11 mouse cellular contexts compared by ENCODE assay signal in the genomic region with DNA sequence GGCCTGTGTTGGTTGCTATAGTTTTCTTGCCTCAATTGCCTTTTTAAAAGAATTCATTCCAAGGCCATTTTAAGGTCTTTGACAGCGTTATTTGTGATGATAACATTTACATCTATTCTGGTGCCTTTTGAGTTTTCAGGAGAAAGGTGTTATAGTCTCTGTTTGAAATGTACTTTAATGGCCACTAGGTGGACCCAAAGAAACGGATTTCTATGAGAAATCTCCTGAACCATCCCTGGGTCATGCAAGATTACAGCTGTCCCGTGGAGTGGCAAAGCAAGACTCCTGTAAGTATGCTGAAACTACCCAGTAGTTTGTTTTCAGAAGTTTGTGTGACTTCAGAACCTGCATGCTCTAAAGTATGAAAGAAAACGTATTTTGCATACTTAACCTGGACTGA. TPM values are rescaled to one million over a fixed set of nuclear protein-coding genes. Genes with fewer than 3 reads are reported as not detected.
DNase-seq lines count a peak whose midpoint lies in the region; ATAC-seq and TF ChIP-seq lines count a peak whose summit lies in the region.
"Had no signal": no experiment of that assay in that cellular context is flagged by ENCODE, and none has a peak within 500 bp of the region (broad histone marks: within the 10 kb centered on the region; RNA-seq: fewer than 3 reads in every experiment).

No protein-coding gene starts in this region.

- no peaks in the 10 kb centered on the region for H3K36me3 ChIP-seq in kidney, adult 2 months (ENCODE audit: control insufficient read depth, insufficient read depth, low read length)
- H3K36me3 ChIP-seq in E14TG2a.4 (ENCODE audit: insufficient read depth, low read length) = peaks cover 79% of the 10 kb centered on the region

- H3K27ac ChIP-seq in kidney, adult 2 months (ENCODE audit: insufficient read depth, low read depth, low read length) = no peak overlapping the region
- H3K27ac ChIP-seq: heart, embryonic 13.5 days; macrophage had no signal

- WGBS in kidney, adult 2 months = 47% methylated on average over 4 of the region's 4 CpGs

- 0 out of 2 replicates have a peak, but pooled peaks have one; percentile 17 for TF ChIP-seq CTCF in kidney, adult 2 months (conservative IDR thresholded peaks at IDR 0.05; ENCODE audit: insufficient read depth, insufficient read length, low read depth, low read length)
- peak; percentile 44 for TF ChIP-seq CTCF in E14TG2a.4 (conservative IDR thresholded peaks at IDR 0.05; ENCODE audit: low read length)

- no peaks in the 10 kb centered on the region for H3K9me3 ChIP-seq in E14TG2a.4 (ENCODE audit: low read length)
- H3K9me3 ChIP-seq: heart, embryonic 13.5 days had no signal

- TF ChIP-seq POLR2A in kidney, adult 2 months (IDR thresholded peaks at IDR 0.05; ENCODE audit: low read depth, low read length) = no peak

- no peaks in the 10 kb centered on the region for H3K27me3 ChIP-seq in kidney, adult 2 months (replicated peaks; ENCODE audit: control insufficient read depth, insufficient read depth, low read length)
- no peaks in the 10 kb centered on the region for H3K27me3 ChIP-seq in E14TG2a.4 (ENCODE audit: insufficient read depth, low read length)
- H3K27me3 ChIP-seq: heart, embryonic 13.5 days had no signal

- peak; percentile 15 for DNase-seq in kidney, adult 2 months
- no peak for DNase-seq in kidney, adult 8-10 months
- peak; percentile 41 for DNase-seq in A20 (ENCODE audit: low read depth, low spot score)
- DNase-seq in embryo, embryonic 10 days (ENCODE audit: low spot score) = peak; percentile 46
- DNase-seq: layer of hippocampus, adult 9-11 months; thymus, postnatal 25 days had no signal

- no peaks in the 10 kb centered on the region for H3K4me1 ChIP-seq in kidney, adult 2 months (ENCODE audit: control insufficient read depth, insufficient read depth, low read length)
- H3K4me1 ChIP-seq in E14TG2a.4 (replicated peaks; ENCODE audit: low read depth, low read length) = peaks cover 4% of the 10 kb centered on the region; the same call in 1 of the 2 replicates
- H3K4me1 ChIP-seq: heart, embryonic 13.5 days had no signal

- ATAC-seq in megakaryocyte, adult 5-6 weeks (ENCODE audit: poor library complexity, severe bottlenecking) = no peak
- ATAC-seq in erythroblast, adult 5-6 weeks (replicated peaks; ENCODE audit: low FRiP score, poor library complexity, severe bottlenecking) = no peak

- no peak overlapping the region for H3K4me3 ChIP-seq in kidney, adult 2 months (ENCODE audit: insufficient read depth, low read depth, low read length)
- no peak overlapping the region for H3K4me3 ChIP-seq in E14TG2a.4 (replicated peaks; ENCODE audit: low read length)
- H3K4me3 ChIP-seq: heart, embryonic 13.5 days had no signal

RNA-seq across cellular contexts. Expression of gene Melk, which starts 24.8 kb away (rescaled TPM):
- 0.15 and 0.39 TPM in 2 replicates for polyA plus RNA-seq in kidney, adult 2 months (2012; rRNA removed)
- 32.7 and 36.8 TPM in 2 replicates for total RNA-seq in megakaryocyte, adult 5-6 weeks (2015)
- 35.0 and 39.8 TPM in 2 replicates for total RNA-seq in megakaryocyte, adult 5-6 weeks (2017)
- total RNA-seq in erythroblast, adult 5-6 weeks (2015; ENCODE audit: low replicate concordance) = 5.0 and 6.9 TPM in 2 replicates
- 8.2 and 9.0 TPM in 2 replicates for total RNA-seq in erythroblast, adult 5-6 weeks (2017; ENCODE audit: low replicate concordance)

Comparison
In these comparisons a context has a peak if more than half of its experiments do, and no peak if none do; other contexts are left out.
1. DNase-seq: peak in kidney, adult 2 months (single experiment), A20 (single experiment) and embryo, embryonic 10 days (single experiment); none in kidney, adult 8-10 months (0 of 2).